Mouse (Mus musculus) heart, embryonic 13.5 days (tissue): Measurements from ENCODE around the gene Agxt2. TPM values are rescaled to one million over a fixed set of nuclear protein-coding genes. Genes with fewer than 3 reads are reported as not detected.

ENCODE experiments used
- ATAC-seq: fragments of 200-750 bp; cut with Nextera tagmentation; 2 replicates; pipeline ENCODE4 v1.8.0; 2017; ENCODE audit warnings: moderate TSS enrichment; ENCODE audit not compliant: insufficient number of reproducible peaks, low FRiP score, low TSS enrichment; ENCODE audit errors: extremely low read depth
- H3K27ac ChIP-seq: fragments of 300-500 bp; sonication (generic); replicated peaks from 2 replicates; pipeline ENCODE4 v1.5.1; 2015; ENCODE audit warnings: moderate library complexity, mild to moderate bottlenecking, inconsistent platforms
- H3K27me3 ChIP-seq: fragments of 300-500 bp; sonication (generic); replicated peaks from 2 replicates; pipeline ENCODE4 v1.6.1; 2015; ENCODE audit warnings: mild to moderate bottlenecking, inconsistent platforms
- H3K36me3 ChIP-seq: fragments of 300-500 bp; sonication (generic); 2 replicates; pipeline ENCODE4 v1.6.1; 2015; ENCODE audit warnings: mild to moderate bottlenecking, inconsistent platforms
- H3K4me1 ChIP-seq: fragments of 300-500 bp; sonication (generic); 2 replicates; pipeline ENCODE4 v1.6.1; 2015; ENCODE audit warnings: inconsistent platforms
- H3K4me2 ChIP-seq: fragments of 300-500 bp; sonication (generic); 2 replicates; pipeline ENCODE4 v1.6.1; 2015; ENCODE audit warnings: inconsistent platforms, mild to moderate bottlenecking, moderate library complexity
- H3K4me3 ChIP-seq: fragments of 300-500 bp; sonication (generic); 2 replicates; pipeline ENCODE4 v1.5.1; 2015; ENCODE audit warnings: moderate library complexity, mild to moderate bottlenecking, inconsistent platforms
- H3K9ac ChIP-seq: fragments of 300-500 bp; sonication (generic); 2 replicates; pipeline ENCODE4 v1.6.1; 2015; ENCODE audit warnings: inconsistent platforms, mild to moderate bottlenecking, moderate library complexity
- H3K9me3 ChIP-seq: fragments of 300-500 bp; sonication (generic); 2 replicates; pipeline ENCODE4 v1.6.1; 2016; ENCODE audit warnings: inconsistent platforms
- WGBS: fragments of 180-500 bp; shearing (Covaris S2); methylation state at CpG from one replicate; pipeline ENCODE4 v1.1.7; 2015; ENCODE audit warnings: mixed read lengths; 5-methylcytosine and 5-hydroxymethylcytosine counted together
- polyA plus RNA-seq: library from polyadenylated mRNA; unstranded; fragments of >200 nt; fragmentation: Nextera tagmentation; extraction: Ambion mirVana; gene quantifications from 2 replicates; pipeline ENCODE4 v1.2.1, GENCODE M21; 2015

Agxt2 gene
- polyA plus RNA-seq, result 0.32 TPM in 1 of 2 replicates, not detected in the other

DNA sequence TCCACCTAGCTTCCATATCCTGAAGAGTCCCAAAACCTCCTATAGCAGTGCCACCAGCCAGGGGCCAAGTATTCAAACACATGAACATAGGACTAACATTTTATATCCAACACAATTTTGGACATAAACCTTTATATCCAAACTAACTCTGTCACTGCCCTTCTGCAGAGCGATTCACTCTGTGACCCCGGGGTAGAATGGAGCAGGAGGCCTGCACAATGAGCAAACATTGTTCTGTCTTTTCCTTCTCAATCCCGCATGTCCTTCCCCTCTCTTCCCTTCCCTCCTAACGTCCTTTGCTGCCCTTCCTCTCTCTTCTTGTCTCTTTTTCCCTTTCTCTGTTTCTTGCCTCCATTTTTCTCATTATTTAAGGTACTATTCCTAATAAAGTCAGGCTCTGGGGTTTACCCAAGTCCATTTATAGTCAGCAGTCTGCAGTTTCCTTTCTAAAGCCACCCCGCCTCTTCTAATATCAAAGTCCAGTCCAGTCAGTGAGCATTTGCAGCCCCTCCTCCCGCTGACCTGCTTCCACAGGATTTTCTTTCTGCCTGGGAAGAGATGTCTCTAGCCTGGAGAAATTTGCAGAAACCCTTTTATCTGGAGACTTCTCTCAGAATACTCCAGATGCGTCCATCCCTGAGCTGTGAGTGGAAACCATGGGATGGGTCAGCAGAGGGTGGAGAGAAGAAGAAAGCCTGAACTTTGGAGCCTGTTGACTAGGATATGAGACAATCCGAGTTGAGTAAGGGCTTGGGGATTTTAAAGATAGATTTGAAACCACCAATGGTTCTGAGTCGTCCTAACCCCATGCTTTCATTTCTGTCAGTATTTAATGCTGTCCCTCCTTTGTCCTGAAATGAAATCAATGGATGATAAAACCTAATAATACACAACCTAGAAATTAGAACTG lies at the start of gene Agxt2:
Gene Agxt2 (plus strand): TSS at position 494 of the 910 bp plus-strand sequence.
- Histone ChIP-seq H3K27ac (no peak within 1 kb of the TSS), H3K9ac (no peak within 1 kb of the TSS), H3K4me2 (no peak within 1 kb of the TSS), H3K4me3 (no peak within 1 kb of the TSS), H3K27me3 (no peaks in the 10 kb centered on the region), H3K36me3 (no peaks in the 10 kb centered on the region), H3K4me1 (no peaks in the 10 kb centered on the region), H3K9me3 (no peaks in the 10 kb centered on the region)
- WGBS, result 64% methylated on average over 9 of the region's 9 CpGs
- no peak for ATAC-seq

DNA sequence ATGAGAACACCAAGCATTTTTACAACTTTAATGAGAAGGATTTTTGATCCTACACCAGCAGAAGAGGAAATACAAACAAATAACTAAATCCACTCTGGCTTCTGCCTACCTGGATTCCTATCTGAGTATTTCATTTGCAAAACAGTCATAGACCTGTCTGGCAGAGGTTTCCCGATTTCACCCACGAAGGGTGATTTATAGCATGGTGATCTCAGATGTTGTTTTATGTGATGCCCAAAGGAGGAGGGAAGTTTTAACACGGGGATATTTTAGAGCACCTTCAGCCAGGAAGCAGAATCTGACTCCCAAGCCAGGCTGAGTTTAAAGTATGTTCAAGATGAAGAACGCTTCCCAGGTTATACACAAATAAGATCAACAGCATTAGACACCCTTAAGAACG lies 46.5 kb upstream of the Agxt2 start:
- no peak overlapping the region for H3K9ac ChIP-seq
- H3K4me3 ChIP-seq, result no peak overlapping the region
- H3K4me2 ChIP-seq, result no peak overlapping the region
- H3K27me3 ChIP-seq, result no peaks in the 10 kb centered on the region
- no peak overlapping the region for H3K27ac ChIP-seq
- H3K4me1 ChIP-seq, result no peaks in the 10 kb centered on the region
- ATAC-seq, result no peak
- no peaks in the 10 kb centered on the region for H3K36me3 ChIP-seq
- WGBS, result 68% methylated on average over 5 of the region's 5 CpGs
- H3K9me3 ChIP-seq, result no peaks in the 10 kb centered on the region

DNA sequence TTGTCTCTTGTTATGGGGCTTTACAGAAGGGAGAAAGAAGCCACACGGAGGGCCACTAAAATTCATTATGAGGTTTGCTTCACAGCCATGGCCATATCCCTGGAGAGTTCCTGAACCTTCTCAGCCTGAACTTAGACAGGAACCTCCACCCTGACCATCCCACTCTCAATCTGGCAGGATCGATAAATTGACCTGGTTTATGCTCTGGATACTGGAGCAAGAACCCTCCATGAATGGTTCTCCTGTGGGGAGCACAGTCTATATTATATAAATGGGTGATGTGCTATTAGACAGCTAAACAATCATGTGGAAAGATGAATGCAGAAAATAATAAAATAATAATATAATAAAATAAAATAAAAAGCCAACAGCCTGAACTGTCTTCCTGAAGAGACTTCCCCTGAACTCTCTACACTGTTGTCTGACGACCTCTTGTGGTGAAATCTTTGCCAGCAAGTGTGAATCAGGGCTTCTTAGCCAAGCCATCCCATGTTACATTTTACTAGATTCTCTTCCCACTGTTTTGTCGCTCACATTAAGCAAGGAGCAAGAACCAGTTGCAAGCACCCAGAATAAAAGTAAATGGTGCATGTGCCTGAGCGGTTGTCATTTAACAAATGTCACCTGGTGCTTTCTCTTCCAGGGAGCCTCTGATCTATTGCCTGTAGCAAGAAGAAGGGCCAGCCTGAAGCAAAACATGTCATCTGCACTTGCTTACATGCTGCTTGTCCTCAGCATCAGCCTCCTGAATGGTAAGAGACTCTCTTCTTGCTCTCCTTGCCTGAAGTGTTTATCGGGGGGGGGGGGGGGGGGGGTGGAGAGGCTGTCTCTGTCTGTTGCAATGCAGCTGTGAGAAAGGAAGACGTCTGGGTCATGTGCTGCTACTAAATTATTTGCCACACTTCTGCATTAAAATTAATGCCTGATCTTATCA lies 44.5 kb upstream of the Agxt2 start:
- Histone ChIP-seq H3K36me3 (no peaks in the 10 kb centered on the region), H3K4me1 (no peaks in the 10 kb centered on the region), H3K9me3 (no peaks in the 10 kb centered on the region), H3K4me3 (no peak overlapping the region), H3K27me3 (no peaks in the 10 kb centered on the region), H3K9ac (no peak overlapping the region), H3K27ac (no peak overlapping the region), H3K4me2 (no peak overlapping the region)
- WGBS, result 43% methylated on average over 6 of the region's 7 CpGs
- no peak for ATAC-seq

DNA sequence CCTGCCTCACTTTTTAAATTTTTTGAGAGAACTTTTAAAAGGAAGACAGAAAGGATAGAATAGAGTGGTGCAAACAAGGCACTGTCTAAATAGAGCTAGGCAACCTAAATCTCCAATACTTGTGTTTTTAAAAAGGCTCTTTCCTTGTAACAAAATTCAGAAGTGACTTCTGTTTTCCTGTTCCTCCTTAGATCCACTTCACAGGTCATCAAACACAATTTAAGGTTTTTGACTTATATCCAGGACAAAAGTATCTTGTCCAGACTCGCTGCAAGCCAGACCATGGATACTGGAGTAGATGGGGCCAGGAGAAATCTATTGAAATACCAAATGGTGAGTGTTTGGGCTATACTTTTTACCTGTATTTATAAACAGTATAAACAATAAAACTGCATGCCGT lies 33.3 kb upstream of the Agxt2 start, which contains the start of gene Gm21973:
Gene Gm21973 (plus strand): TSS at position 301 of the 400 bp plus-strand sequence.
- no peak within 1 kb of the TSS for H3K4me3 ChIP-seq
- ATAC-seq, result no peak

DNA sequence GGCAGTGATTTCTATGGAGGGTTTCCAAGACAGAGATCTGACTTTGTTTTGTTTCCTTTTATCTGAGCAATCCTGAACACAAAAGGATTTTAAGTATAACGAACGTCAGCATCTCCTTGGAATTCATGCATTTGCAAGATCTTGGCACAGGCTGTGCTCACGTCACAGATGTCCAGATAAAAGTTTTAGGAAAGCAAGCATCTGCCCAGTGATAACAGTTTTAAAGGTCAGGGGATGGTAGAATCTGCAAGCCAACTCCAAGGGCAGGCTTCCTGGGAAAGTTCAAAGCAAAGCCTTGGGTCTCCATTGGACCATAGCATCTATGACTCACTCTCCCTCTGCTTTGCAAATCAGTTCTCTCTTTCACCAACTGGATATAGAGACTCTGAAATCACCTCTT lies 27.7 kb upstream of the Agxt2 start:
- H3K27ac ChIP-seq, result no peak overlapping the region
- 64% methylated on average over 3 of the region's 3 CpGs for WGBS
- H3K27me3 ChIP-seq, result no peaks in the 10 kb centered on the region
- no peaks in the 10 kb centered on the region for H3K36me3 ChIP-seq
- H3K9me3 ChIP-seq, result no peaks in the 10 kb centered on the region
- ATAC-seq, result no peak
- H3K4me3 ChIP-seq, result no peak overlapping the region
- H3K9ac ChIP-seq, result no peak overlapping the region
- no peak overlapping the region for H3K4me2 ChIP-seq
- H3K4me1 ChIP-seq, result no peaks in the 10 kb centered on the region

More for the DNA sequence above, 33.3 kb upstream of the Agxt2 start, which contains the start of gene Gm21973:
- Histone ChIP-seq H3K9me3 (no peaks in the 10 kb centered on the region; the same call in 1 of the 2 replicates), H3K27me3 (no peaks in the 10 kb centered on the region), H3K9ac (no peak within 1 kb of the TSS), H3K4me1 (no peaks in the 10 kb centered on the region), H3K36me3 (no peaks in the 10 kb centered on the region), H3K4me2 (no peak within 1 kb of the TSS), H3K27ac (no peak within 1 kb of the TSS)
- WGBS, result 79% methylated on average over 2 of the region's 2 CpGs

DNA sequence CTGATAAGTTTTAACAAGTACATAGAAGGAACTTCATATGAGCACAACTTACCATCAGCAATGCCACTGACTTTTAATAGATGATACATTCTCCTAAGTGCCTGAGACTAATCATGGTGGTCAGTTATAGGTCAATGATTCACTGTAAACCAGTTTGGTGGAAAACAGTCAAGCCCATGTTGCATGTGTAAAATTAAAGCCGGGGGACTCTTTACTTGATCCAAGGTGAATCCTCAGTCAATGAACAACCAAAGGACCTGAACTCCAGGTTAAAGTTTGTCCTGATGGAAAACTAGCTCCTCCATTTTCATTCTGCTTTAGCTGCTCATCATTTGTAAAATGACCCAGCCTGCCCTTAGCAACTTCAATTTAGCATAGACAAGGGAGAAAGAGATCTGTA lies 25.8 kb upstream of the Agxt2 start:
- Histone ChIP-seq H3K27me3 (no peaks in the 10 kb centered on the region), H3K9ac (no peak overlapping the region), H3K4me3 (no peak overlapping the region), H3K9me3 (no peaks in the 10 kb centered on the region), H3K4me2 (no peak overlapping the region), H3K27ac (no peak overlapping the region), H3K36me3 (no peaks in the 10 kb centered on the region), H3K4me1 (no peaks in the 10 kb centered on the region)
- ATAC-seq, result no peak
- 81% methylated on average over 1 of the region's 1 CpGs for WGBS

DNA sequence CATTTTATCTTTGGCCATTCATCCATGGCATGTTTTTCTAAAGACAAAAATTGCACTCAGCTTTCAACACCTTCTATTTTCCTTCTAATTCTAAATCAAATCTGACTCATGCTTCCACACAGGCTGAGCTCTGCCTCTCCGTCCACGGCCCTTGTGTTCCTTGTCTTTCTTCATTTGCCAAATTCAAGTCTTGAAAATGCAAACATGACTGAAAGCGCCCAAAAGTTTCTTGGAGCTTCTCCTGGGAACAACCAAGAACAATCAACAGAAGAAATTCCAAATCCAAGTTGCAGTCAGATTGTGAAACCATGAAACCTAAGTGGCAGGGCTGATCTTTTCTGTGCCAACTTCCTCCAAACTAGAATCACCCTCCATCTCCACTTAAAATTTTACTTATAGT lies 19.7 kb upstream of the Agxt2 start:
- no peak overlapping the region for H3K4me3 ChIP-seq
- no peak overlapping the region for H3K27ac ChIP-seq
- no peaks in the 10 kb centered on the region for H3K36me3 ChIP-seq
- H3K4me2 ChIP-seq, result no peak overlapping the region
- H3K9ac ChIP-seq, result no peak overlapping the region
- H3K27me3 ChIP-seq, result no peaks in the 10 kb centered on the region
- WGBS, result 55% methylated on average over 3 of the region's 3 CpGs
- H3K9me3 ChIP-seq, result no peaks in the 10 kb centered on the region
- no peaks in the 10 kb centered on the region for H3K4me1 ChIP-seq
- no peak for ATAC-seq

DNA sequence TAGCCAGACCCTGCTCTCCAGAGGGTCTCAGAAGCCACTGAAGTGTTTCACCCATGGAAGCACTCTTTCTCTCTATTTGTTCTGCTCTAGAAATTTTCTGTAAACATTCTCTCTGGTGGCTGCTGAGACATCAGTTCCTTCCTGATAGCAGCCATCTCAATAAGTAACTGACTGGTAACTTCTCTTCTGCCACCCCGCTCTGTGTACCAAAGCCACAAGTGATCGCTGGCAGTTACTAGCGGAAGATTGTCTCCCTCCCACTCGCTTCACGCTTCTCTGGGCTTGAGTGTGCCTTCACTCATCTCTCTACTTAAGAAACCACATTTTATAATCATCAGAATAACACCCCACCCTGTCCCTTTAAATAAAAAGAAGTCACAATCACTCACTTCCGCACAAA lies 11.3 kb upstream of the Agxt2 start:
- Histone ChIP-seq H3K4me1 (no peaks in the 10 kb centered on the region), H3K9me3 (no peaks in the 10 kb centered on the region), H3K9ac (no peak overlapping the region), H3K4me2 (no peak overlapping the region), H3K27ac (no peak overlapping the region), H3K4me3 (no peak overlapping the region), H3K27me3 (no peaks in the 10 kb centered on the region), H3K36me3 (no peaks in the 10 kb centered on the region)
- WGBS, result 81% methylated on average over 6 of the region's 6 CpGs
- no peak for ATAC-seq

DNA sequence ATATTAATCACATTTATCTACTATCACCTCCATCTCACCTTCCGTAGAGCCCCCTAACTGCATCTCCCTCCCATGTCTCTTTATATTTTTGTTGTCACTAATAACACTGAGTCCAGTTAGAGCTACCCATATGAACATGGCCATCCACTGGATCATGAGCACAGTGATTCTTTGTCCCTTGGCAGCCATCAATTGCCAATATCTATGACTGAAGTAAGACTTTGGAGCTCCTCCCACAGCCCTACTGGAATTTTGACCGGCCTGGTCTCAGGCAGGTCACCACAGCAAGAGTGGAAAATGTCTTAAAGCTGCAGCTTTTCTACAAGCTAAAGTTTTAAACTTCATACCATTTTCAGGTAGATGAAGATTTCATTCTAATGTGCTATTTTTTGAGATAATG lies 8.0 kb downstream of the Agxt2 start:
- H3K36me3 ChIP-seq, result no peaks in the 10 kb centered on the region
- no peak overlapping the region for H3K4me3 ChIP-seq
- H3K4me2 ChIP-seq, result no peak overlapping the region
- H3K4me1 ChIP-seq, result no peaks in the 10 kb centered on the region
- 87% methylated on average over 2 of the region's 2 CpGs for WGBS
- H3K27me3 ChIP-seq, result no peaks in the 10 kb centered on the region
- no peak for ATAC-seq
- no peaks in the 10 kb centered on the region for H3K9me3 ChIP-seq
- H3K9ac ChIP-seq, result no peak overlapping the region
- no peak overlapping the region for H3K27ac ChIP-seq

DNA sequence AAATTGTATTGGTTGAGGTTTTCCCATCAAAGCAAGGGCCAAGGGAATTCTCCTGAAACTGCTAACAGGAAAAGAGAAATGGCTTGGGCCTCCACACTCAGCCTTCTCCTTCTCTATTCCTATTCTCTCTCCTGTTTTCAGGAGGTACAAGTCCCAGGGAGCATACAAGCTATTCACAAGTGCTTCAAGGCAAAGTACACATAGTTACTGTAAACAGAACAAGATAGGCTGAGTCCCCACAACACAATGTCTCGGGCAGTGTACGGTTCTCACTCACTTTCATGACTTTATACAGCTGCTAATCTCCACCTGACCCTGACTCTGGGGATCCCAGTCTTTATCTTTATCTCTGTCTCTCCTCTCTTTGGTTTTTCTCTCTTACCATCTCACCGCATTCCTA lies 17.1 kb downstream of the Agxt2 start:
- Histone ChIP-seq H3K9ac (no peak overlapping the region), H3K4me2 (no peak overlapping the region), H3K27me3 (no peaks in the 10 kb centered on the region), H3K36me3 (no peaks in the 10 kb centered on the region), H3K4me1 (peaks cover 10% of the 10 kb centered on the region), H3K4me3 (no peak overlapping the region), H3K27ac (no peak overlapping the region), H3K9me3 (no peaks in the 10 kb centered on the region)
- ATAC-seq, result no peak
- 7% methylated on average over 3 of the region's 3 CpGs for WGBS

DNA sequence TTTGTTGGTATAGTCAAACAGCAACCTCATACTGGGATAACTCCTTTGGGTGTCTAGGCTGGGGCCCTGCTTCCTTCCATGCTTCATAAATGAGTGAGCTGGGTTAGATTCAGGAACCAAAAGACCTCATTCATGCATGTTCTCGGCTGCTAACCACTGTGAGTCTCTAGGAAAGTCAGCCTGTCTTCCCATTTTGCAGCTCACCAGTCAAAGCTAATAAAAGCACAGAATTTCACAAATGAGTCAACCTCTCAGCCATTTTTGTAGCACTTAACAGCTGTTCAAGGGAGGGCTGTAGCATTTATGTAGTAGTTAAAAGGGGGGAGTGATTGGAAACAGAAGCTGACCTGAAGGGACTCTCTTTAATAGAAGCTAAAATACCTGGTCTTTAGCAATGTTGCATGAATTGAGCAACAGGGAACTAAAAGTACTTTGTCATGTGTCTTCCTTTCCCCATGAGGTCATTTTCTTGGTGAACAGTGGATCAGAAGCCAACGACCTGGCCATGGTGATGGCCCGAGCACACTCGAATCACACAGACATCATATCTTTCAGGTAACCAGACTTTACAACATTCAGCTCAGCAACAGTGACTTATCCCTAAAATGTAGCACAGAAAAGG lies 20.1 kb downstream of the Agxt2 start:
- H3K9me3 ChIP-seq, result no peaks in the 10 kb centered on the region
- 78% methylated on average over 4 of the region's 4 CpGs for WGBS

More for the DNA sequence above, 20.1 kb downstream of the Agxt2 start:
- Histone ChIP-seq H3K27me3 (no peaks in the 10 kb centered on the region), H3K27ac (no peak overlapping the region), H3K4me2 (no peak overlapping the region), H3K4me1 (peaks cover 10% of the 10 kb centered on the region), H3K36me3 (no peaks in the 10 kb centered on the region), H3K4me3 (no peak overlapping the region), H3K9ac (no peak overlapping the region)
- ATAC-seq, result no peak
